8 mouse cellular contexts compared by ENCODE assay signal in the genomic region with DNA sequence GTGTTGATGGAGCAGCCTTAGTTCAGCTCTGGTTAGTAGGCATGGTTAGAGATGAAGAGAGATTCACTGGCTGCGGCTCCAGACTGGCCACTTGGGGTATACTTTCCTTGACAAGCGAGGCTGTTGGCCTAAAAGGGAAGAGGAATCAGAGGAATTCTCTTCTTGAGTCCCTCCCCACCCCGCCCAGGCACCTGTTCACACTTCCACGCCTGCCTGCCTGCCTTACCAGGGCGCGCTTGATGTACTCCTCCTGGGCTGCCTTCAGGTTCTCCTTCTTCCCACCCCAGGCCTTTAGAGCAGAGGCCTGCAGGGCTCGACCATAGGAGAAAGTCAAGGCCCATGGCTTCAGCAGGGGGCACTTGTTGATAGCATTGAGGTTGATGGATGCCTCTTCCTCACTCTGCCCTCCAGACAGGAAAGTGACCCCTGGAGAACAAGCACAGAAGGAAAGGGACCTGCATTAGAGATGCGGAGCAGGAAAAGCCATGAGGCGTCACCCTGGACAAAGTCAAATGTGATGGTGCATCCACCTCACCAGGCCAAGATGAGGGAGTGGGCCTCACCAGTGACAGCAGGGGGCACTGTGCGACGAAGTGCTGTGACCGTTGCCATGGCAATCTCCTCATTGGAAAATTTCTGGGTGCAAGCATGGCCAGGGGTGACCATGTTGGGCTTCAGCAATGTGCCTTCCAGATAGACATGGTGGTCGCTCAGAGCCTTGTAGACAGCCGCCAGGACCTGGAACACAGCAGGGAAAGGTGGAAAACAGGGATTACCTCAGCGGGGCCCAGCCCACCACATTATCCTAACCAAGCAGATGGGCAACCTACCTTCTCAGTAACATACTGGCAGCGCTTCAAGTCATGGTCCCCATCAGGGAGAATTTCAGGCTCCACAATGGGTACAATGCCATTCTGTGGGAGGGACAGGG. TPM values are rescaled to one million over a fixed set of nuclear protein-coding genes. Genes with fewer than 3 reads are reported as not detected.
DNase-seq lines count a peak whose midpoint lies in the region; ATAC-seq and TF ChIP-seq lines count a peak whose summit lies in the region.

No protein-coding gene starts in this region.

- H3K4me2 ChIP-seq in liver, embryonic 11.5 days, result peak overlapping the region; percentile 82

- no peak for TF ChIP-seq CTCF in bone marrow macrophage, adult 2 months (IDR thresholded peaks at IDR 0.05; ENCODE audit: low read depth, low read length)

- peak overlapping the region; percentile 98 for H3K27ac ChIP-seq in liver, embryonic 11.5 days (ENCODE audit: low read depth, low read length)
- H3K27ac ChIP-seq in bone marrow macrophage, adult 2 months (ENCODE audit: insufficient read depth, low read depth, low read length), result no peak overlapping the region
- H3K27ac ChIP-seq in macrophage, result no peak overlapping the region

- H3K4me3 ChIP-seq in liver, embryonic 11.5 days (ENCODE audit: low read depth, low read length), result peak overlapping the region; percentile 97
- H3K4me3 ChIP-seq in bone marrow macrophage, adult 2 months (ENCODE audit: insufficient read depth, low read length), result peak overlapping the region; percentile 6; the same call in 1 of the 2 replicates
- H3K4me3 ChIP-seq in macrophage (ENCODE audit: inconsistent target), result 0 out of 2 replicates have a peak overlapping the region, but pooled peaks have one; percentile 68

- WGBS in liver, embryonic 11.5 days, result 88% methylated on average over 16 of the region's 16 CpGs
- 92% methylated on average over 16 of the region's 16 CpGs for WGBS in macrophage (ENCODE audit: missing documents)

- H3K9me3 ChIP-seq in liver, embryonic 11.5 days (ENCODE audit: control insufficient read depth, low read length), result no peaks in the 10 kb centered on the region

- no peak for ATAC-seq in liver, embryonic 11.5 days (replicated peaks; ENCODE audit: low FRiP score)
- no peak for ATAC-seq in frontal cortex, adult (ENCODE audit: low TSS enrichment)

- peaks cover 48% of the 10 kb centered on the region for H3K79me2 ChIP-seq in macrophage (ENCODE audit: inconsistent target)

- H3K4me1 ChIP-seq in liver, embryonic 11.5 days (replicated peaks; ENCODE audit: control insufficient read depth, insufficient read depth, low read length), result peaks cover 53% of the 10 kb centered on the region
- H3K4me1 ChIP-seq in bone marrow macrophage, adult 2 months (ENCODE audit: control insufficient read depth, insufficient read depth, low read length), result peaks cover 13% of the 10 kb centered on the region

- DNase-seq in heart, adult 11 months, result peak; percentile 93
- DNase-seq in heart, postnatal 25 days (ENCODE audit: low spot score), result no peak
- no peak for DNase-seq in liver, embryonic 11.5 days (ENCODE audit: low spot score)
- no peak for DNase-seq in liver
- DNase-seq in layer of hippocampus, adult 9-10 months (ENCODE audit: low spot score), result no peak

- no peak overlapping the region for H3K9ac ChIP-seq in liver, embryonic 11.5 days (ENCODE audit: low read depth, low read length)

- no peaks in the 10 kb centered on the region for H3K27me3 ChIP-seq in liver, embryonic 11.5 days (replicated peaks; ENCODE audit: control insufficient read depth, insufficient read depth, low read length)

- intact Hi-C loops in heart, postnatal 25 days (cut with DNase I), result no loop called here

- TF ChIP-seq POLR2A in bone marrow macrophage, adult 2 months (IDR thresholded peaks at IDR 0.05; ENCODE audit: borderline replicate concordance, low read depth, low read length), result no peak

- peaks cover 30% of the 10 kb centered on the region for H3K36me3 ChIP-seq in liver, embryonic 11.5 days (ENCODE audit: control insufficient read depth, insufficient read depth, low read length)
- peaks cover 27% of the 10 kb centered on the region for H3K36me3 ChIP-seq in macrophage (ENCODE audit: inconsistent target)

RNA-seq across cellular contexts. Expression of gene Fam57b, which starts 1.8 kb away (rescaled TPM):
- total RNA-seq in heart, postnatal 25 days (2021), result 10 to 100 TPM in 1 of 2 experiments, 1 to 10 TPM in 1; 8.9 to 10.4 TPM
- polyA plus RNA-seq in liver, embryonic 11.5 days (2014; fragmentation: Nextera tagmentation; extraction: Ambion mirVana), result 0.21 TPM in 1 of 2 replicates, not detected in the other
- polyA plus RNA-seq in bone marrow macrophage, adult 2 months (2012; ENCODE audit: insufficient read depth, insufficient read length, missing spikeins), result 0.74 and 0.85 TPM in 2 replicates
- total RNA-seq in macrophage (2018; cell fraction: chromatin; rRNA removed), result under 1 TPM in 4 of 26 experiments, not detected in 22; 0.44 to 0.57 (median 0.46) TPM
- total RNA-seq in macrophage (2018; cell fraction: cytosol; rRNA removed), result under 1 TPM in 14 of 26 experiments, not detected in 12; 0.06 to 0.30 (median 0.18) TPM
- 1 to 10 TPM in 1 of 26 experiments, under 1 TPM in 10, not detected in 15; 0.24 to 1.2 (median 0.49) TPM for total RNA-seq in macrophage (2018; cell fraction: nucleus; rRNA removed)
- 0.17 to 0.25 TPM in 2 of 3 replicates, not detected in the other for polyA plus RNA-seq in macrophage (2018)

RNA-seq across cellular contexts. Expression of gene Ppp4c, which starts 3.4 kb away (rescaled TPM):
- total RNA-seq in heart, postnatal 25 days (2021), result 10 to 100 TPM; 32.7 to 33.1 TPM
- polyA plus RNA-seq in liver, embryonic 11.5 days (2014; fragmentation: Nextera tagmentation; extraction: Ambion mirVana), result 266 and 269 TPM in 2 replicates
- polyA plus RNA-seq in bone marrow macrophage, adult 2 months (2012; ENCODE audit: insufficient read depth, insufficient read length, missing spikeins), result 153 and 164 TPM in 2 replicates
- total RNA-seq in macrophage (2018; cell fraction: chromatin; rRNA removed), result 100 to 1,000 TPM; 229 to 414 (median 301) TPM
- 100 to 1,000 TPM; 114 to 160 (median 137) TPM for total RNA-seq in macrophage (2018; cell fraction: cytosol; rRNA removed)
- total RNA-seq in macrophage (2018; cell fraction: nucleus; rRNA removed), result 100 to 1,000 TPM; 130 to 231 (median 195) TPM
- 62.0 to 139 TPM (median 129 TPM) in 3 replicates for polyA plus RNA-seq in macrophage (2018)

RNA-seq across cellular contexts. Expression of gene Tbx6, which starts 14.4 kb away (rescaled TPM):
- under 1 TPM; 0.34 to 0.70 TPM for total RNA-seq in heart, postnatal 25 days (2021)
- polyA plus RNA-seq in liver, embryonic 11.5 days (2014; fragmentation: Nextera tagmentation; extraction: Ambion mirVana), result 0.22 and 0.55 TPM in 2 replicates
- 1.9 and 2.8 TPM in 2 replicates for polyA plus RNA-seq in bone marrow macrophage, adult 2 months (2012; ENCODE audit: insufficient read depth, insufficient read length, missing spikeins)
- 1 to 10 TPM in 12 of 26 experiments, under 1 TPM in 7, not detected in 7; 0.45 to 3.9 (median 1.1) TPM for total RNA-seq in macrophage (2018; cell fraction: chromatin; rRNA removed)
- under 1 TPM in 15 of 26 experiments, not detected in 11; 0.05 to 0.39 (median 0.15) TPM for total RNA-seq in macrophage (2018; cell fraction: cytosol; rRNA removed)
- total RNA-seq in macrophage (2018; cell fraction: nucleus; rRNA removed), result 1 to 10 TPM in 11 of 26 experiments, under 1 TPM in 14, not detected in 1; 0.23 to 6.2 (median 0.81) TPM
- 0.19 to 0.25 TPM in 2 of 3 replicates, not detected in the other for polyA plus RNA-seq in macrophage (2018)

RNA-seq across cellular contexts. Expression of gene Ypel3, which starts 18.9 kb away (rescaled TPM):
- total RNA-seq in heart, postnatal 25 days (2021), result 10 to 100 TPM; 63.7 to 74.0 TPM
- polyA plus RNA-seq in liver, embryonic 11.5 days (2014; fragmentation: Nextera tagmentation; extraction: Ambion mirVana), result 49.1 and 52.2 TPM in 2 replicates
- 392 and 412 TPM in 2 replicates for polyA plus RNA-seq in bone marrow macrophage, adult 2 months (2012; ENCODE audit: insufficient read depth, insufficient read length, missing spikeins)
- 100 to 1,000 TPM in 8 of 26 experiments, 10 to 100 TPM in 18; 14.8 to 230 (median 79.5) TPM for total RNA-seq in macrophage (2018; cell fraction: chromatin; rRNA removed)
- 100 to 1,000 TPM in 12 of 26 experiments, 10 to 100 TPM in 14; 32.4 to 175 (median 76.1) TPM for total RNA-seq in macrophage (2018; cell fraction: cytosol; rRNA removed)
- 100 to 1,000 TPM in 8 of 26 experiments, 10 to 100 TPM in 18; 23.9 to 225 (median 71.2) TPM for total RNA-seq in macrophage (2018; cell fraction: nucleus; rRNA removed)
- polyA plus RNA-seq in macrophage (2018), result 40.6 to 227 TPM (median 90.3 TPM) in 3 replicates

RNA-seq across cellular contexts. Expression of gene Gdpd3, which starts 29.5 kb away (rescaled TPM):
- total RNA-seq in heart, postnatal 25 days (2021), result 1 to 10 TPM; 1.6 to 2.1 TPM
- 0.87 and 0.96 TPM in 2 replicates for polyA plus RNA-seq in liver, embryonic 11.5 days (2014; fragmentation: Nextera tagmentation; extraction: Ambion mirVana)
- 20.8 and 27.0 TPM in 2 replicates for polyA plus RNA-seq in bone marrow macrophage, adult 2 months (2012; ENCODE audit: insufficient read depth, insufficient read length, missing spikeins)
- total RNA-seq in macrophage (2018; cell fraction: chromatin; rRNA removed), result 10 to 100 TPM in 18 of 26 experiments, 1 to 10 TPM in 8; 5.4 to 34.4 (median 12.1) TPM
- total RNA-seq in macrophage (2018; cell fraction: cytosol; rRNA removed), result 1 to 10 TPM in 25 of 26 experiments, under 1 TPM in 1; 0.89 to 4.3 (median 2.2) TPM
- 10 to 100 TPM in 9 of 26 experiments, 1 to 10 TPM in 17; 2.0 to 29.7 (median 7.8) TPM for total RNA-seq in macrophage (2018; cell fraction: nucleus; rRNA removed)
- polyA plus RNA-seq in macrophage (2018), result 1.9 to 3.3 TPM (median 2.6 TPM) in 3 replicates

Comparison
In these comparisons a context has a peak if more than half of its experiments do, and no peak if none do; other contexts are left out.
1. H3K4me3 ChIP-seq: peak in every context shown above with its lines; median percentile 97 in liver, embryonic 11.5 days; 68 in macrophage; 6 in bone marrow macrophage, adult 2 months.